Mouse (Mus musculus) kidney, postnatal 0 days (tissue): ENCODE measurements around the gene Rhot2. TPM values are rescaled to one million over a fixed set of nuclear protein-coding genes. Genes with fewer than 3 reads are reported as not detected.
"Not testable (repeated sequence)": the region's sequence is repeated elsewhere in the genome, so short reads cannot be mapped to it uniquely, and the experiment has no call there.

Source experiments
- ATAC-seq: fragments of 200-750 bp; cut with Nextera tagmentation; replicated peaks from 2 replicates; pipeline ENCODE4 v1.8.0; 2017; ENCODE audit warnings: low read depth, moderate number of reproducible peaks, moderate TSS enrichment, moderate library complexity; ENCODE audit not compliant: low FRiP score
- DNase-seq: peaks from one replicate; pipeline ENCODE4 v3.0.0-alpha.2; 2016; ENCODE audit warnings: low spot score
- H3K27ac ChIP-seq: fragments of 300-500 bp; sonication (generic); 2 replicates; pipeline ENCODE4 v1.5.1; 2014; ENCODE audit warnings: mild to moderate bottlenecking
- H3K27me3 ChIP-seq: fragments of 300-500 bp; sonication (generic); 2 replicates; pipeline ENCODE4 v1.6.1; 2014; ENCODE audit warnings: low read length, mixed read lengths; ENCODE audit not compliant: insufficient read depth
- H3K36me3 ChIP-seq: fragments of 300-500 bp; sonication (generic); 2 replicates; pipeline ENCODE4 v1.6.1; 2014; ENCODE audit warnings: low read length, mixed read lengths; ENCODE audit not compliant: insufficient read depth
- H3K4me1 ChIP-seq: fragments of 300-500 bp; sonication (generic); replicated peaks from 2 replicates; pipeline ENCODE4 v1.6.1; 2014; ENCODE audit warnings: antibody characterized with exemption, low read length, mixed read lengths; ENCODE audit not compliant: insufficient read depth
- H3K4me2 ChIP-seq: fragments of 300-500 bp; sonication (generic); 2 replicates; pipeline ENCODE4 v1.6.1; 2014; ENCODE audit warnings: mild to moderate bottlenecking, low read length, moderate library complexity, mixed read lengths
- H3K4me3 ChIP-seq: fragments of 300-500 bp; sonication (generic); replicated peaks from 2 replicates; pipeline ENCODE4 v1.5.1; 2014; ENCODE audit warnings: low read depth, low read length
- H3K9ac ChIP-seq: fragments of 300-500 bp; sonication (generic); 2 replicates; pipeline ENCODE4 v1.6.1; 2014; ENCODE audit warnings: low read depth, low read length
- H3K9me3 ChIP-seq: fragments of 300-500 bp; sonication (generic); replicated peaks from 2 replicates; pipeline ENCODE4 v1.6.1; 2016; ENCODE audit warnings: low read length, inconsistent platforms, mixed read lengths
- CTCF ChIP-seq: IDR thresholded peaks from 2 replicates; pipeline ENCODE4 v1.5.1; 2016; ENCODE audit warnings: antibody characterized with exemption, low read depth, mild to moderate bottlenecking, moderate library complexity
- WGBS: fragments of 180-500 bp; shearing (Covaris S2); extraction: QIAGEN DNeasy Blood & Tissue Kit; methylation state at CpG from one replicate; pipeline ENCODE4 v1.1.7; 2014; 5-methylcytosine and 5-hydroxymethylcytosine counted together
- polyA plus RNA-seq: library from polyadenylated mRNA; unstranded; fragments of >200 nt; fragmentation: Nextera tagmentation; extraction: Ambion mirVana; gene quantifications from 2 replicates; pipeline ENCODE4 v1.2.1, GENCODE M21; 2015

Rhot2 gene
- polyA plus RNA-seq, 1 experiment from 2014 or later, result 21.1 TPM

- DNase-seq (peak; percentile 51), ATAC-seq (peak; percentile 27)
- Histone ChIP-seq H3K4me1 (no peaks in the 10 kb centered on the region; the same call in 1 of the 2 replicates), H3K9me3 (no peaks in the 10 kb centered on the region), H3K36me3 (no peaks in the 10 kb centered on the region), H3K4me2 (peak within 1 kb of the TSS; percentile 94), H3K4me3 (peak within 1 kb of the TSS; percentile 60), H3K27ac (no peak within 1 kb of the TSS), H3K27me3 (peaks cover 11% of the 10 kb centered on the region; the same call in 1 of the 2 replicates), H3K9ac (peak within 1 kb of the TSS; percentile 51)
- TF ChIP-seq CTCF, result peak; percentile 35
- WGBS, result under 1% methylated on average over 83 of the region's 100 CpGs
Observed at GRCm38 (mm10) chr17:25808789-25809605, 35.7 kb downstream of the Rhot2 start, which contains the start of gene Fbxl16. Gene Fbxl16, plus strand, starts transcription at chr17:25809085.

- H3K27me3 ChIP-seq, result peaks cover 11% of the 10 kb centered on the region; the same call in 1 of the 2 replicates
- H3K36me3 ChIP-seq, result no peaks in the 10 kb centered on the region
- H3K4me2 ChIP-seq, result peak overlapping the region; percentile 94; the same call in 1 of the 2 replicates
- H3K4me3 ChIP-seq, result no peak overlapping the region
- no peak for DNase-seq
- no peak for TF ChIP-seq CTCF
- no peak overlapping the region for H3K9ac ChIP-seq
- no peaks in the 10 kb centered on the region for H3K9me3 ChIP-seq
- H3K4me1 ChIP-seq, result no peaks in the 10 kb centered on the region; the same call in 1 of the 2 replicates
- ATAC-seq, result no peak
- no peak overlapping the region for H3K27ac ChIP-seq
- 34% methylated on average over 5 of the region's 5 CpGs for WGBS
Observed at GRCm38 (mm10) chr17:25808028-25808427, 36.6 kb downstream of the Rhot2 start.

- not testable (repeated sequence) for H3K4me2 ChIP-seq, H3K36me3 ChIP-seq, ATAC-seq, H3K4me3 ChIP-seq, DNase-seq, H3K9me3 ChIP-seq, H3K9ac ChIP-seq, H3K4me1 ChIP-seq, H3K27ac ChIP-seq
- H3K27me3 ChIP-seq, result peaks cover 11% of the 10 kb centered on the region; the same call in 1 of the 2 replicates
- WGBS, result 50% methylated on average over 2 of the region's 2 CpGs
Observed at GRCm38 (mm10) chr17:25807452-25807851, 37.2 kb downstream of the Rhot2 start.

- H3K36me3 ChIP-seq, result no peaks in the 10 kb centered on the region
- DNase-seq (no peak), ATAC-seq (no peak)
- H3K27ac ChIP-seq, result no peak overlapping the region
- no peaks in the 10 kb centered on the region for H3K9me3 ChIP-seq
- 69% methylated on average over 4 of the region's 4 CpGs for WGBS
- no peak overlapping the region for H3K4me2 ChIP-seq
- TF ChIP-seq CTCF, result no peak
- H3K4me3 ChIP-seq, result no peak overlapping the region
- H3K27me3 ChIP-seq, result peaks cover 11% of the 10 kb centered on the region; the same call in 1 of the 2 replicates
- H3K9ac ChIP-seq, result no peak overlapping the region
- no peaks in the 10 kb centered on the region; the same call in 1 of the 2 replicates for H3K4me1 ChIP-seq
Observed at GRCm38 (mm10) chr17:25806507-25806906, 38.1 kb downstream of the Rhot2 start.

- H3K9ac ChIP-seq, result no peak overlapping the region
- ATAC-seq (no peak), DNase-seq (no peak)
- H3K36me3 ChIP-seq, result no peaks in the 10 kb centered on the region
- TF ChIP-seq CTCF, result no peak
- H3K9me3 ChIP-seq, result no peaks in the 10 kb centered on the region
- no peak overlapping the region for H3K4me2 ChIP-seq
- WGBS, result 14% methylated on average over 10 of the region's 10 CpGs
- no peaks in the 10 kb centered on the region for H3K4me1 ChIP-seq
- H3K4me3 ChIP-seq, result no peak overlapping the region
- H3K27me3 ChIP-seq, result no peaks in the 10 kb centered on the region
- H3K27ac ChIP-seq, result no peak overlapping the region
Observed at GRCm38 (mm10) chr17:25802825-25803517, 41.7 kb downstream of the Rhot2 start.

GRCm38 (mm10) chr17:25801029-25801428 lies 43.6 kb downstream of the Rhot2 start:
- Histone ChIP-seq H3K27me3 (no peaks in the 10 kb centered on the region), H3K4me2 (no peak overlapping the region), H3K9ac (no peak overlapping the region), H3K36me3 (no peaks in the 10 kb centered on the region), H3K27ac (no peak overlapping the region), H3K9me3 (no peaks in the 10 kb centered on the region), H3K4me1 (0 out of 2 replicates have a peak, but pooled peaks cover 3% of the 10 kb centered on the region), H3K4me3 (no peak overlapping the region)
- 6% methylated on average over 6 of the region's 6 CpGs for WGBS
- DNase-seq, result peak; percentile 93
- TF ChIP-seq CTCF, result peak; percentile 90
- no peak; the same call in 1 of the 2 replicates for ATAC-seq
